Mouse (Mus musculus): ENCODE results near the gene Cpeb3.

- TF ChIP-seq POLR2A (IDR thresholded peaks at IDR 0.05; ENCODE audit: low read depth, low read length) (no peak), CTCF (IDR thresholded peaks at IDR 0.05; ENCODE audit: extremely low read depth, insufficient read depth, insufficient read length, insufficient replicate concordance) (no peak)
Observed at GRCm38 (mm10) chr19:37018931-37019330, 189.5 kb downstream of the Cpeb3 start.

Measured in spleen, adult 2 months (tissue).